Mouse (Mus musculus) left cerebral cortex, postnatal 36 days (tissue): Measurements from ENCODE around the gene Fam71a. TPM values are rescaled to one million over a fixed set of nuclear protein-coding genes. Genes with fewer than 3 reads are reported as not detected.
"Not testable (repeated sequence)": the region's sequence is repeated elsewhere in the genome, so short reads cannot be mapped to it uniquely, and the experiment has no call there.

Experiments used
- DNase-seq, 2 experiments: peaks; one replicate each; pipeline ENCODE4 v3.0.0; 2021 to 2022; ENCODE audit warnings: low spot score in 2 of 2, mixed read lengths in 1 of 2
- intact Hi-C: fragments of 180-260 bp; cut with DNase I; formaldehyde crosslinking; loops from one replicate; pipeline ENCODE4 v1.15.1; 2025
- total RNA-seq, 2 experiments: library from RNA; stranded (reverse); gene quantifications; 2 replicates each; pipeline ENCODE4 v1.2.3; 2021

Fam71a gene
- total RNA-seq, 2 experiments from 2014 or later, result not detected

GRCm38 (mm10) chr1:191182431-191183162 lies 18.0 kb upstream of the Fam71a start:
- peak in 1 of 2 experiments; percentile 23 for DNase-seq
- intact Hi-C loops, result loop anchor here (5.0 kb wide), 1 partner anchor 90 kb away; no protein-coding TSS in a partner anchor

- DNase-seq, result no peak
- intact Hi-C loops, result loop anchor here (5.0 kb wide), 1 partner anchor 91 kb away; no protein-coding TSS in a partner anchor
These were observed 17.0 kb upstream of the Fam71a start for GRCm38 (mm10) chr1:191181469-191182259.

GRCm38 (mm10) chr1:191180397-191180796 lies 15.8 kb upstream of the Fam71a start:
- intact Hi-C loops, result loop anchor here (5.0 kb wide), 1 partner anchor 92 kb away; no protein-coding TSS in a partner anchor

GRCm38 (mm10) chr1:191179846-191180245 lies 15.2 kb upstream of the Fam71a start:
- intact Hi-C loops, result loop anchor here (5.0 kb wide), 1 partner anchor 92 kb away; no protein-coding TSS in a partner anchor

More at GRCm38 (mm10) chr1:191180397-191180796, 15.8 kb upstream of the Fam71a start:
- no peak for DNase-seq

GRCm38 (mm10) chr1:191178511-191179188 lies 14.0 kb upstream of the Fam71a start:
- intact Hi-C loops, result no loop called here

More at GRCm38 (mm10) chr1:191179846-191180245, 15.2 kb upstream of the Fam71a start:
- no peak for DNase-seq

GRCm38 (mm10) chr1:191176887-191177286 lies 12.3 kb upstream of the Fam71a start:
- DNase-seq, result no peak
- intact Hi-C loops, result no loop called here

More at GRCm38 (mm10) chr1:191178511-191179188, 14.0 kb upstream of the Fam71a start:
- no peak for DNase-seq

GRCm38 (mm10) chr1:191172487-191172886 lies 7.9 kb upstream of the Fam71a start:
- intact Hi-C loops, result loop anchor here (5.0 kb wide), 1 partner anchor 75 kb away; the partner anchor contains the start of gene Batf3
- peak; percentile 45 to 50 for DNase-seq

- intact Hi-C loops, result loop anchor here (5.0 kb wide), 1 partner anchor 73 kb away; the partner anchor contains the start of gene Batf3
- no peak for DNase-seq
These were observed 5.8 kb upstream of the Fam71a start for GRCm38 (mm10) chr1:191170444-191170843.

GRCm38 (mm10) chr1:191166189-191166588 lies 1.6 kb upstream of the Fam71a start:
- no peak for DNase-seq
- intact Hi-C loops, result no loop called here

GRCm38 (mm10) chr1:191154314-191154713 lies 10.3 kb downstream of the Fam71a start:
- no peak for DNase-seq
- intact Hi-C loops, result no loop called here

GRCm38 (mm10) chr1:191153052-191153451 lies 11.6 kb downstream of the Fam71a start:
- intact Hi-C loops, result no loop called here
- DNase-seq, result peak; percentile 10 to 29

GRCm38 (mm10) chr1:191150924-191151605 lies 13.6 kb downstream of the Fam71a start:
- DNase-seq, result no peak
- intact Hi-C loops, result no loop called here

GRCm38 (mm10) chr1:191149489-191149888 lies 15.1 kb downstream of the Fam71a start:
- DNase-seq, intact Hi-C loops: not testable (repeated sequence)

GRCm38 (mm10) chr1:191140983-191141382 lies 23.6 kb downstream of the Fam71a start:
- intact Hi-C loops, result no loop called here
- no peak for DNase-seq

GRCm38 (mm10) chr1:191138874-191139495 lies 25.6 kb downstream of the Fam71a start:
- no peak for DNase-seq
- intact Hi-C loops, result no loop called here

- intact Hi-C loops, result no loop called here
- DNase-seq, result no peak
These were observed 26.2 kb downstream of the Fam71a start for GRCm38 (mm10) chr1:191138436-191138835.

- intact Hi-C loops, result no loop called here
- DNase-seq, result no peak
These were observed 29.2 kb downstream of the Fam71a start for GRCm38 (mm10) chr1:191135406-191135805.

- intact Hi-C loops, result no loop called here
- DNase-seq, result no peak
These were observed 31.7 kb downstream of the Fam71a start for GRCm38 (mm10) chr1:191132934-191133333.

- intact Hi-C loops, result no loop called here
- DNase-seq, result no peak
These were observed 32.4 kb downstream of the Fam71a start for GRCm38 (mm10) chr1:191132240-191132639.
